Mouse (Mus musculus): ENCODE measurements around the gene Gucy2c. TPM values are rescaled to one million over a fixed set of nuclear protein-coding genes. Genes with fewer than 3 reads are reported as not detected.

The Gucy2c gene
- total RNA-seq, 2 experiments from 2014 or later = not detected

GRCm38 (mm10) chr6:136668266-136668986 lies 113.1 kb downstream of the Gucy2c start:
- DNase-seq = no peak

GRCm38 (mm10) chr6:136662063-136662462 lies 119.5 kb downstream of the Gucy2c start:
- no peak for DNase-seq

- DNase-seq = peak; percentile 79
These were observed 119.9 kb downstream of the Gucy2c start, which contains the start of gene Plbd1 for GRCm38 (mm10) chr6:136661706-136662016. Gene Plbd1, minus strand, starts transcription at chr6:136661928.

GRCm38 (mm10) chr6:136660831-136661705 lies 120.5 kb downstream of the Gucy2c start:
- no peak for DNase-seq

GRCm38 (mm10) chr6:136659226-136659625 lies 122.3 kb downstream of the Gucy2c start:
- no peak for DNase-seq

- DNase-seq = no peak
These were observed 123.3 kb downstream of the Gucy2c start for GRCm38 (mm10) chr6:136658303-136658702.

- no peak for DNase-seq
These were observed 125.8 kb downstream of the Gucy2c start for GRCm38 (mm10) chr6:136655786-136656185.

GRCm38 (mm10) chr6:136654470-136654869 lies 127.1 kb downstream of the Gucy2c start:
- DNase-seq = no peak

GRCm38 (mm10) chr6:136653331-136653730 lies 128.2 kb downstream of the Gucy2c start:
- no peak for DNase-seq

GRCm38 (mm10) chr6:136650664-136651063 lies 130.9 kb downstream of the Gucy2c start:
- DNase-seq = no peak

- no peak for DNase-seq
These were observed 134.1 kb downstream of the Gucy2c start for GRCm38 (mm10) chr6:136647455-136647861.

Small RNAs within 50 kb of the gene (microRNA-seq; reads per million reads assigned to microRNA genes)
- gene Gm44364 (ENCODE audit: borderline replicate concordance in 2 of 2) = 0 reads per million in 2 experiments

Other genes starting within 250 kb of the Gucy2c start
- gene Plbd1, start 119.8 kb downstream of the Gucy2c start, total RNA-seq (2021) = 10 to 100 TPM; 18.3 to 18.8 TPM
- gene Hist4h4, start 22.6 kb upstream of the Gucy2c start, total RNA-seq (2021) = 1 to 10 TPM; 4.7 TPM
- 10 to 100 TPM; 16.4 to 17.9 TPM for gene H2afj, start 26.5 kb upstream of the Gucy2c start, total RNA-seq (2021)
- gene BC049715, start 45.9 kb upstream of the Gucy2c start, total RNA-seq (2021) = not detected
- gene Wbp11, start 46.5 kb upstream of the Gucy2c start, total RNA-seq (2021) = 10 to 100 TPM; 48.1 to 49.0 TPM
- under 1 TPM; 0.24 to 0.26 TPM for gene Smco3, start 53.7 kb upstream of the Gucy2c start, total RNA-seq (2021)
- under 1 TPM; 0.18 to 0.54 TPM for gene Art4, start 76.0 kb upstream of the Gucy2c start, total RNA-seq (2021)
- gene Mgp, start 94.1 kb upstream of the Gucy2c start, total RNA-seq (2021) = 100 to 1,000 TPM; 102 to 127 TPM
- gene Erp27, start 140.4 kb upstream of the Gucy2c start, total RNA-seq (2021) = not detected
- gene Pde6h, start 142.1 kb upstream of the Gucy2c start, total RNA-seq (2021) = not detected
- 10 to 100 TPM in 1 of 2 experiments, 1 to 10 TPM in 1; 6.3 to 12.1 TPM for gene Arhgdib, start 160.1 kb upstream of the Gucy2c start, total RNA-seq (2021)